Comparison of ENCODE assay signal across 33 mouse cellular contexts in the genomic region with DNA sequence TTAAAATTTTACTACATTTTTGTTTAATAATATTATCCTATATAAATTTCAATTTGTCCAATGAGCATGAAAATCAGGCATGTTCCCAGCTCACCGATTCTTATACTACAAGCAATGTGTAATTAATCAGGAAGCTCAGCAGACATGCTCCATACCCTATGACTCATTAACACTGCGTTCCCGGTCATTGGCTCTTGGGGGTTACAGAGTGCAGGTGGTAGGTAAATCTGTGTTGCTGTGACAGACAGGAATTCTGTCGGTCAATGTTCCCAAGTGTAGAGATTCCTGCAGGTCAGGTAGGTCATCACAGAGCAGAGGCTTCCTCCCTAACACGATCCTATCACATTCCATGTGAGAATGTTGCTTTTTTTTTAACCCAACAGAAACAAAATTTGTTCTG.
"Had no signal": no experiment of that assay in that cellular context is flagged by ENCODE, and none has a peak within 500 bp of the region (broad histone marks: within the 10 kb centered on the region; RNA-seq: fewer than 3 reads in every experiment).

No protein-coding gene starts in this region.

- H3K27ac ChIP-seq: limb, embryonic 10.5 days; limb, embryonic 12.5 days; limb, embryonic 13.5 days; limb, embryonic 15.5 days; liver, embryonic 12.5 days; liver, embryonic 13.5 days; liver, embryonic 14.5 days; liver, embryonic 15.5 days; lung, embryonic 15.5 days; macrophage; midbrain, embryonic 10.5 days; midbrain, embryonic 12.5 days; midbrain, embryonic 13.5 days; midbrain, embryonic 15.5 days; neural tube, embryonic 12.5 days; neural tube, embryonic 13.5 days had no signal

- DNase-seq: left cerebral cortex, postnatal 4 days; liver; liver, embryonic 13.5 days; liver, postnatal 0 days; lung, adult 18-20 months; lung, adult 2 months; lung, embryonic 14.5 days; lung, postnatal 10 days; lung, postnatal 14 days; lung, postnatal 36 days; lung, postnatal 4 days; midbrain, embryonic 14.5 days had no signal

- ATAC-seq: liver, embryonic 12.5 days; liver, postnatal 0 days; lung, postnatal 0 days; midbrain, embryonic 13.5 days; midbrain, embryonic 15.5 days; midbrain, embryonic 16.5 days had no signal

- H3K4me1 ChIP-seq: limb, embryonic 10.5 days; limb, embryonic 12.5 days; limb, embryonic 13.5 days; limb, embryonic 15.5 days; liver, embryonic 12.5 days; liver, embryonic 13.5 days; liver, embryonic 15.5 days; lung, embryonic 15.5 days; megakaryocyte, embryonic 14.5 days; midbrain, embryonic 12.5 days; midbrain, embryonic 13.5 days; midbrain, embryonic 15.5 days; neural tube, embryonic 12.5 days; neural tube, embryonic 13.5 days had no signal

- H3K9me3 ChIP-seq: limb, embryonic 10.5 days; limb, embryonic 12.5 days; limb, embryonic 13.5 days; limb, embryonic 15.5 days; liver, embryonic 12.5 days; liver, embryonic 13.5 days; liver, embryonic 15.5 days; lung, embryonic 15.5 days; megakaryocyte, embryonic 14.5 days; midbrain, embryonic 10.5 days; midbrain, embryonic 12.5 days; midbrain, embryonic 13.5 days; midbrain, embryonic 15.5 days; neural tube, embryonic 12.5 days; neural tube, embryonic 13.5 days had no signal

- H3K4me3 ChIP-seq: limb, embryonic 10.5 days; limb, embryonic 12.5 days; limb, embryonic 13.5 days; limb, embryonic 15.5 days; liver, embryonic 12.5 days; liver, embryonic 13.5 days; liver, embryonic 15.5 days; lung, embryonic 15.5 days; megakaryocyte, embryonic 14.5 days; midbrain, embryonic 10.5 days; midbrain, embryonic 12.5 days; midbrain, embryonic 13.5 days; midbrain, embryonic 15.5 days; myocyte; neural tube, embryonic 12.5 days; neural tube, embryonic 13.5 days had no signal

- H3K36me3 ChIP-seq: limb, embryonic 10.5 days; limb, embryonic 12.5 days; limb, embryonic 13.5 days; limb, embryonic 15.5 days; liver, embryonic 12.5 days; liver, embryonic 13.5 days; liver, embryonic 15.5 days; lung, embryonic 15.5 days; midbrain, embryonic 10.5 days; midbrain, embryonic 12.5 days; midbrain, embryonic 13.5 days; midbrain, embryonic 15.5 days; neural tube, embryonic 12.5 days; neural tube, embryonic 13.5 days had no signal

- H3K4me2 ChIP-seq: limb, embryonic 12.5 days; limb, embryonic 13.5 days; limb, embryonic 15.5 days; liver, embryonic 11.5 days; liver, embryonic 12.5 days; liver, embryonic 13.5 days; liver, embryonic 15.5 days; lung, embryonic 14.5 days; lung, embryonic 15.5 days; midbrain, embryonic 11.5 days; midbrain, embryonic 12.5 days; midbrain, embryonic 13.5 days; midbrain, embryonic 15.5 days; neural tube, embryonic 12.5 days; neural tube, embryonic 13.5 days had no signal

- H3K27me3 ChIP-seq: limb, embryonic 12.5 days; limb, embryonic 13.5 days; limb, embryonic 15.5 days; liver, embryonic 12.5 days; liver, embryonic 13.5 days; liver, embryonic 15.5 days; lung, embryonic 15.5 days; midbrain, embryonic 12.5 days; midbrain, embryonic 13.5 days; midbrain, embryonic 15.5 days; neural tube, embryonic 12.5 days; neural tube, embryonic 13.5 days had no signal

- H3K9ac ChIP-seq: limb, embryonic 12.5 days; limb, embryonic 13.5 days; limb, embryonic 15.5 days; liver, embryonic 12.5 days; liver, embryonic 13.5 days; liver, embryonic 14.5 days; liver, embryonic 15.5 days; liver, postnatal 0 days; lung, embryonic 14.5 days; lung, embryonic 15.5 days; midbrain, embryonic 12.5 days; midbrain, embryonic 13.5 days; midbrain, embryonic 15.5 days; neural tube, embryonic 12.5 days; neural tube, embryonic 13.5 days had no signal
